Mouse (Mus musculus) neural tube, embryonic 13.5 days (tissue): Measurements from ENCODE around the gene Zfp618. TPM values are rescaled to one million over a fixed set of nuclear protein-coding genes. Genes with fewer than 3 reads are reported as not detected.

ENCODE experiments used
- ATAC-seq: fragments of 200-750 bp; cut with Nextera tagmentation; 2 replicates; pipeline ENCODE4 v1.8.0; 2017; ENCODE audit warnings: low read depth, mild to moderate bottlenecking, moderate TSS enrichment, moderate library complexity
- H3K27ac ChIP-seq: fragments of 300-500 bp; sonication (generic); replicated peaks from 2 replicates; pipeline ENCODE4 v1.5.1; 2015; ENCODE audit warnings: moderate library complexity, mild to moderate bottlenecking, inconsistent platforms
- H3K27me3 ChIP-seq: fragments of 300-500 bp; sonication (generic); 2 replicates; pipeline ENCODE4 v1.6.1; 2015; ENCODE audit warnings: mild to moderate bottlenecking, inconsistent platforms
- H3K36me3 ChIP-seq: fragments of 300-500 bp; sonication (generic); 2 replicates; pipeline ENCODE4 v1.6.1; 2015; ENCODE audit warnings: mild to moderate bottlenecking, inconsistent platforms
- H3K4me1 ChIP-seq: fragments of 300-500 bp; sonication (generic); replicated peaks from 2 replicates; pipeline ENCODE4 v1.6.1; 2015; ENCODE audit warnings: inconsistent platforms
- H3K4me2 ChIP-seq: fragments of 300-500 bp; sonication (generic); 2 replicates; pipeline ENCODE4 v1.6.1; 2015; ENCODE audit warnings: inconsistent platforms, mild to moderate bottlenecking, moderate library complexity
- H3K4me3 ChIP-seq: fragments of 300-500 bp; sonication (generic); 2 replicates; pipeline ENCODE4 v1.5.1; 2015; ENCODE audit warnings: mild to moderate bottlenecking, inconsistent platforms
- H3K9ac ChIP-seq: fragments of 300-500 bp; sonication (generic); 2 replicates; pipeline ENCODE4 v1.6.1; 2015; ENCODE audit warnings: moderate library complexity, mild to moderate bottlenecking, inconsistent platforms
- H3K9me3 ChIP-seq: fragments of 300-500 bp; sonication (generic); 2 replicates; pipeline ENCODE4 v1.6.1; 2016; ENCODE audit warnings: inconsistent platforms
- WGBS: fragments of 180-500 bp; shearing (Covaris S2); methylation state at CpG from one replicate; pipeline ENCODE4 v1.1.7; 2015; 5-methylcytosine and 5-hydroxymethylcytosine counted together
- polyA plus RNA-seq: library from polyadenylated mRNA; unstranded; fragments of >200 nt; fragmentation: Nextera tagmentation; extraction: Ambion mirVana; gene quantifications from 2 replicates; pipeline ENCODE4 v1.2.1, GENCODE M21; 2015

The Zfp618 gene
- polyA plus RNA-seq, 1 experiment from 2014 or later, result 40.9 TPM

GRCm38 (mm10) chr4:63154028-63154427 lies 188.7 kb downstream of the Zfp618 start:
- Histone ChIP-seq H3K9ac (no peak overlapping the region), H3K36me3 (no peaks in the 10 kb centered on the region), H3K4me1 (no peaks in the 10 kb centered on the region), H3K4me3 (no peak overlapping the region), H3K4me2 (no peak overlapping the region), H3K27ac (no peak overlapping the region), H3K9me3 (no peaks in the 10 kb centered on the region), H3K27me3 (no peaks in the 10 kb centered on the region)
- 65% methylated on average over 4 of the region's 4 CpGs for WGBS
- ATAC-seq, result no peak

DNA sequence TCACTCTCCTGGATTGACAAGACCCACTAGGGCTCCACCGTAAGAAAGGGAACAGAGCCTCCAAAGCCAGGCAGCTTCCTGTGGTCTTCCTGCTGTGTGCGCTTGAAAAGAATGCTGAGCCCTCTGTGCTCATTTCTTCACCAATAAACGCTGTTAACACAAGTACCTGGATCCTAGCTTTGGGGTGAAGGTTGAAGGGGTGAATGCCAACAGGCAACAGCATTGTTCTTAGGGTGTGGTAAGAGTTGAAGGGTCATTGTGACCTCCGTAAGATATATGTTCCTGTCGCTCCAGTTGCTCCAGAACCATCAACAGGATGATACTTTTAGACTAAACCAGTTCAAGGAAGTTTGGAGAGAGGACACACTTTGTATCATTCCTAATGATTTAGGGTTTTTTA lies 189.3 kb downstream of the Zfp618 start, which contains the start of gene Ambp:
TSS of gene Ambp (minus strand) at position 101 of the 400 bp plus-strand sequence.
- ATAC-seq, result no peak
- Histone ChIP-seq H3K4me1 (no peaks in the 10 kb centered on the region), H3K9ac (no peak within 1 kb of the TSS), H3K27ac (no peak within 1 kb of the TSS), H3K4me3 (no peak within 1 kb of the TSS), H3K9me3 (no peaks in the 10 kb centered on the region), H3K36me3 (no peaks in the 10 kb centered on the region), H3K27me3 (no peaks in the 10 kb centered on the region), H3K4me2 (no peak within 1 kb of the TSS)
- 66% methylated on average over 5 of the region's 5 CpGs for WGBS

DNA sequence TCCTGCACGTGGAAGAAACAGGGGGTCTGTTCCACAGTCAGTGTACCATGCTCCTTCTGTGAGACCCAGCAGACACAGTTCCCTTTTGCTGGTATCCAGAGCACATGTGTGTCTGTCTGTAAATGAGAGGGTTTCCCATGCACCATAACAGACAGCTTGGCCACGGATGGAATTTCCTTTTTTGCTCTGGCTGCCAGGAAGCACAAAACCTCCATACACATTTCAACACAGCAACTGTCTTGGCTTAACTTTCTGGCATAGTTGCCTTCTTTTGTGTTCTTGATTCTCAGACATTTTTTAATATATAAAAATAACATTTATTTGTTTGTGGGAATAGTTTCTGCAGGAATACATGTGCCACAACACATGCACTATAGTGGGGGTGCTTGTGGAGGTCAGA lies 190.2 kb downstream of the Zfp618 start:
- Histone ChIP-seq H3K27me3 (no peaks in the 10 kb centered on the region), H3K27ac (no peak overlapping the region), H3K4me2 (no peak overlapping the region), H3K9me3 (no peaks in the 10 kb centered on the region), H3K4me1 (no peaks in the 10 kb centered on the region), H3K9ac (no peak overlapping the region), H3K36me3 (no peaks in the 10 kb centered on the region), H3K4me3 (no peak overlapping the region)
- WGBS, result 60% methylated on average over 2 of the region's 2 CpGs
- ATAC-seq, result no peak

GRCm38 (mm10) chr4:63156726-63157634 lies 191.6 kb downstream of the Zfp618 start:
- ATAC-seq, result no peak
- Histone ChIP-seq H3K36me3 (no peaks in the 10 kb centered on the region), H3K4me1 (no peaks in the 10 kb centered on the region), H3K9ac (no peak overlapping the region), H3K4me2 (no peak overlapping the region), H3K27me3 (no peaks in the 10 kb centered on the region), H3K9me3 (no peaks in the 10 kb centered on the region), H3K4me3 (no peak overlapping the region), H3K27ac (no peak overlapping the region)
- WGBS, result 60% methylated on average over 8 of the region's 8 CpGs

DNA sequence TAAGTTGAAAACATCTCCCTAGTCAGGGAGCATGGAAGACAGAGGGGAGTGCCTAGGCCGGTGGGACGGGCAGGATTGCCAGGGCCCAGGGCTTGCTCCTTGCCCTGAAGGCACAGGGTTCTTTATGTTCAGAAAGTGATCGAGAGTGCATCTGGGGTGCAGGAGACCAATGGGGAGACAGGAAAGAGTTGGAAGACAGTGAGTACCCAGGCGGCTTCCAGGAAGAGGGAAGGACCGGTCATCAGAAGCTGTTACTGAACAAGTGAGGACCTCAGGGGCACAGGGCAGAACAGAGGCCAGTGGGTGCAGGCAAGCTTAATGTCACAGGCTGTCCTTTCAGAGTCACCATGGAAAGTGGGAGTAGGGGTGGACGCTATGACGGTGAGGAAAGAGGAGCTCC lies 192.8 kb downstream of the Zfp618 start:
- H3K4me2 ChIP-seq, result no peak overlapping the region
- no peaks in the 10 kb centered on the region for H3K36me3 ChIP-seq
- ATAC-seq, result peak; percentile 38; the same call in 1 of the 2 replicates
- no peak overlapping the region for H3K27ac ChIP-seq
- whole genome bisulfite sequencing, result 91% methylated on average over 7 of the region's 7 CpGs
- H3K4me3 ChIP-seq, result no peak overlapping the region
- H3K27me3 ChIP-seq, result no peaks in the 10 kb centered on the region
- no peaks in the 10 kb centered on the region for H3K9me3 ChIP-seq
- H3K4me1 ChIP-seq, result no peaks in the 10 kb centered on the region
- H3K9ac ChIP-seq, result no peak overlapping the region

- 17% methylated on average over 5 of the region's 5 CpGs for WGBS
- no peak overlapping the region for H3K27ac ChIP-seq
- no peak overlapping the region for H3K4me2 ChIP-seq
- H3K4me1 ChIP-seq, result no peaks in the 10 kb centered on the region
- no peak overlapping the region for H3K4me3 ChIP-seq
- H3K9ac ChIP-seq, result no peak overlapping the region
- no peaks in the 10 kb centered on the region for H3K36me3 ChIP-seq
- no peaks in the 10 kb centered on the region for H3K9me3 ChIP-seq
- ATAC-seq, result peak; percentile 92
- no peaks in the 10 kb centered on the region for H3K27me3 ChIP-seq
These were observed 193.7 kb downstream of the Zfp618 start for GRCm38 (mm10) chr4:63158961-63159592.

DNA sequence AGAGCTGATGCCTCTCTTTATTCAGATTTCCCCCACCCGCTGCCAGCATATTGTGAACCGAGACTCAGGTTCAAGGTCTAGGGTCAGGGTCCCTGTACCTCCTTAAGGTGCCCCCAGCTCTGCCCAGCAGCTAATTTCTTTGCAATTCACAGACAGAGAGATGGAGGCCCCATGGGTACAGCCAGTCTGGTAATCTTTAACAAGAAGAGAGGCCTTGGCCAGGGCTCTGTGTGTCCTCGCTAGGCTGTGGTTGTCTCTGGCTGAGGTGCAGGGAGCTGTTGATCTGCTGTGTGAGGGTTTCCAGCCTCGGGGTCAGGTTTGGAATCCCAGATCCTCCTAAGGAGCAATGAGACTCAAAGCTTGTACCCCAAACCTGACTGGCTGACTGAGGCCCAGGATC lies 200.3 kb downstream of the Zfp618 start:
- Histone ChIP-seq H3K27ac (no peak overlapping the region), H3K9me3 (no peaks in the 10 kb centered on the region), H3K36me3 (no peaks in the 10 kb centered on the region), H3K9ac (no peak overlapping the region), H3K4me2 (no peak overlapping the region), H3K27me3 (0 out of 2 replicates have a peak, but pooled peaks cover 4% of the 10 kb centered on the region), H3K4me3 (no peak overlapping the region), H3K4me1 (no peaks in the 10 kb centered on the region)
- 85% methylated on average over 4 of the region's 4 CpGs for WGBS
- ATAC-seq, result no peak

- Histone ChIP-seq H3K4me3 (no peak overlapping the region), H3K4me1 (no peaks in the 10 kb centered on the region), H3K4me2 (no peak overlapping the region), H3K9me3 (no peaks in the 10 kb centered on the region), H3K27ac (no peak overlapping the region), H3K9ac (no peak overlapping the region), H3K36me3 (no peaks in the 10 kb centered on the region), H3K27me3 (peaks cover 11% of the 10 kb centered on the region)
- WGBS, result 86% methylated on average over 5 of the region's 5 CpGs
- no peak for ATAC-seq
These were observed 200.9 kb downstream of the Zfp618 start for GRCm38 (mm10) chr4:63166323-63166722.

DNA sequence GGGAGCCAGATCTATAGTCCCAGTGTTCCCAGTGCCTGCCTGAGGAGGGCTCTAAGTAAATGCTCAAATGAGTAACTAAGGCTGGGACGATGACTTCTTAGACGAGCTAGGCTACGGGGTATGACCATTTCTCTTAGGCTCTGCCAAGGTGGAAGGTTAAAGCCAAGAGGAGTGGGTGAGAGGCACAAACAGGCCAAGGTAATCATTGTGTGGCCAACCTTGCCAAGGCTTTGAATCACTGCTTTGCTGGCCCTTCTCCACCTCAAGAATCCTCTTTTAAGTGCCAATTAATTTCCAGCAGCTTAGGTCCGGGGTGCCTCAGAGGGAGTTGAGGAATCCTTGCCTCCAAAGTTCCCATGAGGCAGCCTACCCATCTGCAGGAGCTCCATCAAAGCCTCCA lies 204.7 kb downstream of the Zfp618 start:
- Histone ChIP-seq H3K9me3 (no peaks in the 10 kb centered on the region), H3K27me3 (peaks cover 18% of the 10 kb centered on the region), H3K4me1 (no peaks in the 10 kb centered on the region), H3K36me3 (no peaks in the 10 kb centered on the region), H3K27ac (no peak overlapping the region), H3K4me2 (no peak overlapping the region), H3K4me3 (no peak overlapping the region), H3K9ac (no peak overlapping the region)
- ATAC-seq, result no peak
- WGBS, result 94% methylated on average over 4 of the region's 4 CpGs

- no peak overlapping the region for H3K27ac ChIP-seq
- H3K4me2 ChIP-seq, result no peak overlapping the region
- no peak overlapping the region for H3K4me3 ChIP-seq
- no peak for ATAC-seq
- H3K9me3 ChIP-seq, result no peaks in the 10 kb centered on the region
- no peaks in the 10 kb centered on the region for H3K4me1 ChIP-seq
- H3K27me3 ChIP-seq, result peaks cover 18% of the 10 kb centered on the region
- no peak overlapping the region for H3K9ac ChIP-seq
- no peaks in the 10 kb centered on the region for H3K36me3 ChIP-seq
- WGBS, result 57% methylated on average over 24 of the region's 24 CpGs
These were observed 205.7 kb downstream of the Zfp618 start for GRCm38 (mm10) chr4:63171122-63171521.

- no peak within 1 kb of the TSS for H3K9ac ChIP-seq
- no peaks in the 10 kb centered on the region for H3K9me3 ChIP-seq
- whole genome bisulfite sequencing, result 74% methylated on average over 4 of the region's 4 CpGs
- ATAC-seq, result no peak
- H3K36me3 ChIP-seq, result no peaks in the 10 kb centered on the region
- H3K27me3 ChIP-seq, result peaks cover 18% of the 10 kb centered on the region
- no peak within 1 kb of the TSS for H3K4me3 ChIP-seq
- no peak within 1 kb of the TSS for H3K27ac ChIP-seq
- H3K4me2 ChIP-seq, result no peak within 1 kb of the TSS
- H3K4me1 ChIP-seq, result no peaks in the 10 kb centered on the region
These were observed 206.8 kb downstream of the Zfp618 start, which contains the start of gene Kif12 for GRCm38 (mm10) chr4:63171969-63172685. Gene Kif12, minus strand, starts transcription at chr4:63172131.

GRCm38 (mm10) chr4:63181556-63181955 lies 216.2 kb downstream of the Zfp618 start:
- H3K27me3 ChIP-seq, result no peaks in the 10 kb centered on the region
- WGBS, result 12% methylated on average over 5 of the region's 5 CpGs
- H3K9ac ChIP-seq, result no peak overlapping the region
- peaks cover 5% of the 10 kb centered on the region; the same call in 1 of the 2 replicates for H3K4me1 ChIP-seq
- no peak overlapping the region for H3K4me2 ChIP-seq
- H3K9me3 ChIP-seq, result no peaks in the 10 kb centered on the region
- H3K4me3 ChIP-seq, result no peak overlapping the region
- H3K27ac ChIP-seq, result no peak overlapping the region
- no peaks in the 10 kb centered on the region for H3K36me3 ChIP-seq
- peak; percentile 92 for ATAC-seq
